Mouse (Mus musculus) neural tube, embryonic 13.5 days (tissue): ENCODE data around the gene Slc22a23. TPM values are rescaled to one million over a fixed set of nuclear protein-coding genes. Genes with fewer than 3 reads are reported as not detected.
A peak's percentile ranks its signal among the peaks of the same experiment; 100 is the strongest.

ENCODE experiments used
- ATAC-seq: fragments of 200-750 bp; cut with Nextera tagmentation; 2 replicates; pipeline ENCODE4 v1.8.0; 2017; ENCODE audit warnings: low read depth, mild to moderate bottlenecking, moderate TSS enrichment, moderate library complexity
- H3K27ac ChIP-seq: fragments of 300-500 bp; sonication (generic); replicated peaks from 2 replicates; pipeline ENCODE4 v1.5.1; 2015; ENCODE audit warnings: moderate library complexity, mild to moderate bottlenecking, inconsistent platforms
- H3K27me3 ChIP-seq: fragments of 300-500 bp; sonication (generic); 2 replicates; pipeline ENCODE4 v1.6.1; 2015; ENCODE audit warnings: mild to moderate bottlenecking, inconsistent platforms
- H3K36me3 ChIP-seq: fragments of 300-500 bp; sonication (generic); 2 replicates; pipeline ENCODE4 v1.6.1; 2015; ENCODE audit warnings: mild to moderate bottlenecking, inconsistent platforms
- H3K4me1 ChIP-seq: fragments of 300-500 bp; sonication (generic); replicated peaks from 2 replicates; pipeline ENCODE4 v1.6.1; 2015; ENCODE audit warnings: inconsistent platforms
- H3K4me2 ChIP-seq: fragments of 300-500 bp; sonication (generic); 2 replicates; pipeline ENCODE4 v1.6.1; 2015; ENCODE audit warnings: inconsistent platforms, mild to moderate bottlenecking, moderate library complexity
- H3K4me3 ChIP-seq: fragments of 300-500 bp; sonication (generic); 2 replicates; pipeline ENCODE4 v1.5.1; 2015; ENCODE audit warnings: mild to moderate bottlenecking, inconsistent platforms
- H3K9ac ChIP-seq: fragments of 300-500 bp; sonication (generic); 2 replicates; pipeline ENCODE4 v1.6.1; 2015; ENCODE audit warnings: moderate library complexity, mild to moderate bottlenecking, inconsistent platforms
- H3K9me3 ChIP-seq: fragments of 300-500 bp; sonication (generic); 2 replicates; pipeline ENCODE4 v1.6.1; 2016; ENCODE audit warnings: inconsistent platforms
- WGBS: fragments of 180-500 bp; shearing (Covaris S2); methylation state at CpG from one replicate; pipeline ENCODE4 v1.1.7; 2015; 5-methylcytosine and 5-hydroxymethylcytosine counted together
- polyA plus RNA-seq: library from polyadenylated mRNA; unstranded; fragments of >200 nt; fragmentation: Nextera tagmentation; extraction: Ambion mirVana; gene quantifications from 2 replicates; pipeline ENCODE4 v1.2.1, GENCODE M21; 2015

Gene Slc22a23
- polyA plus RNA-seq, 1 experiment from 2014 or later: 13.4 TPM

DNA sequence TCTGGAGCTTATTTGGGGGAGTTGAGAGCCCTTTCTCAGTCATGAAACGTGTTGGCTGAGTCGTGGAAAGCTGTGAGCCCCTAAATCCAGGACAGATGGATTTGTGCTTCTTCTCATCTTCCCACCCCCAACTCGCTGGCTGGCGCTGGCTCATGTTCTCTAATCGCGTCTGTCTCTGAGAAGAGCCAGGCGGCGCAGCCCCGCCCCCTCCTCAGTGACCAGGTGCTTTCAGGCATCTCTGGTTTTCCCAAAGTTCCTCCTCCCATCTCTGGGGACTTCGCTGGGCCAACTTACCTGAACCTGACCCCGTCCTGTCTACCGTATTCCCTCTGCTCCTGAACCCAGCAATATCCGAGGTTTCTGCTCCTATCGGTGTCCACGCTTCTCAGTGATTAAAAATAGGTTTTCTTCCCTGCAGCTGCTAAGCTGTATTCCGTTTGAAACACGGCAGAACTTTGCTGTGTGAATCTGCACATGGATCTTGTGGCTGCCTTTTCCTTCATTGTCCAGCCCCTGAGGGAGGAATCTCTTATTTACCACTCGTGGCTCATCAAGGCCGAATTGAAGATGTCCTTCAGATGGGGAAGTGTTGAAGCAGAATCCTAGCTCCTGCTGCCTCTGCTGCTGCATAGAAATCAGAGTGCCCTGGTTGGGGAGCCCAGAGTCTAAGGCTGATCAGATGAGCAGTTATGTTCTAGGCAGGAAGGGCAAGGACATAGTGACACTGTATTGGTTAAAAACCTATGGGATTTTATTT, 194.5 kb downstream of the Slc22a23 start:
- H3K36me3 ChIP-seq: no peaks in the 10 kb centered on the region
- H3K4me3 ChIP-seq: peak overlapping the region; percentile 37
- no peaks in the 10 kb centered on the region for H3K9me3 ChIP-seq
- no peaks in the 10 kb centered on the region for H3K27me3 ChIP-seq
- ATAC-seq: peak; percentile 4; the same call in 1 of the 2 replicates
- H3K9ac ChIP-seq: peak overlapping the region; percentile 77
- peak overlapping the region; percentile 99 for H3K27ac ChIP-seq
- H3K4me2 ChIP-seq: peak overlapping the region; percentile 59
- peaks cover 51% of the 10 kb centered on the region for H3K4me1 ChIP-seq
- WGBS: 12% methylated on average over 19 of the region's 19 CpGs

DNA sequence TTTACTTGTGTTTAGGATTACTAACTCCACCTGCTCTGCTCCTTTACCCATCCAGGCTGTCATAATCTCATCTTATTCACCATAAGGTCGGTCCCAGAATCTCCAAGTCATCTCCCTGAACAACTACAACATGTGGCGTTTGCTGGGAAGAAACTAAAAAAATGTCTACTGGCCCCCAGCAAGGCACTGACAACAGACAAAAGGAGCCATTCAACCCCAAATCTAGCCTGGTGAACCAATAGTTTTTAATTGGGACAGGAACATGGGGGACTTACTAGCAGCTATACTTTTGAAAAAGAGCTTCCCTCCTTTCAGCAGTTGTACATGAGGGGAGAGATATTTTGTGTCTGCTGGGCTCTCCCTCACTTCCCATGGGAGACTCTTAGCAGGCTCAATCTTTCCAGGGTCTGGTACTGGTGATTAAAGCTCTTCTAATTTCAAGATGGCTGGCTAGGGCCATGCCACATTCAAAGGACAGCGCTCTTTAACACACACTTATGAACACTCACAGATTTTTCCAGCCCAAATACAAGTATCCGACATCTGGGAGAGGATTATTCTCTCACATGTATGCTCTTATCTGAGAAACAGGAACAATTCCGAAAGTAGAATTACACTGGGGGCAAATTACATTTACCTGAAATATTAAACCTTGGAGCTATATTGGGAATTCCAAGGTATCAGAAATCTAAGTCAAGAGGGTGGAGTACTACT, 195.4 kb downstream of the Slc22a23 start:
- Histone ChIP-seq H3K4me3 (peak overlapping the region; percentile 37), H3K4me2 (peak overlapping the region; percentile 59), H3K36me3 (no peaks in the 10 kb centered on the region), H3K27ac (peak overlapping the region; percentile 99), H3K27me3 (no peaks in the 10 kb centered on the region), H3K9ac (peak overlapping the region; percentile 77), H3K4me1 (peaks cover 50% of the 10 kb centered on the region), H3K9me3 (no peaks in the 10 kb centered on the region)
- peak; percentile 8; the same call in 1 of the 2 replicates for ATAC-seq
- 44% methylated on average over 5 of the region's 5 CpGs for WGBS

DNA sequence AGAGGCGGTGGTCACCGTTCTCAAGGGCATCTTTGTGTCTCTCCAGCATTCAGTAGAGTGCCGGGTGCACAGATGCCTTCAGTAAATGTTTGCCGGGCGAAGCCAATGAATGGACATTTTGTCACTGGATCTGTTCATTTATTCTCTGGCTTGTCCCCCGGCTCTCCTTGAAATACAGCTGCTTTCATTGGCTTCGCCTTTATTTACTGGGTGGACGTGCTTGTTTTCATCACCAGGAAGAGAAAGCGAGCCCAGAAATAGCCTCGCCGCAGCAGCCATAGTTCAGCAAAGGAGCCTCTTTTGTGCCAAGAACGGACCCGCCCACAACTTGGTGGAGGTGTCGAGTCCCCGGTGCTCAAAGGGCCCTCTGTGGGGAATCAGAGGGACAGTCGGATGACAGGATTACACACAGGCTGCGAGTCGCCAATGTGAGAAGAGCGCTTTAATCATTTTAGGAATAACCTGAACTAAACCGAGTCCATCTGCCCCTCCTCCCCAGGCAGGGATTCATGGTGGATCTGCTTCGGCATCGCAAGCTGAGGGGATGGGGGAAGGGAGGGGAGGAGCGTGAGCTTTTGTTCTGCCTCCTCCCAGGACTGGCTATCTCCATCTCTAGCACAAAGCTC, 196.1 kb downstream of the Slc22a23 start:
- no peaks in the 10 kb centered on the region for H3K36me3 ChIP-seq
- peak overlapping the region; percentile 37 for H3K4me3 ChIP-seq
- H3K4me2 ChIP-seq: peak overlapping the region; percentile 59
- no peaks in the 10 kb centered on the region for H3K9me3 ChIP-seq
- peaks cover 42% of the 10 kb centered on the region for H3K4me1 ChIP-seq
- H3K9ac ChIP-seq: peak overlapping the region; percentile 77
- peak; percentile 90 for ATAC-seq
- H3K27me3 ChIP-seq: no peaks in the 10 kb centered on the region
- WGBS: under 1% methylated on average over 23 of the region's 23 CpGs
- H3K27ac ChIP-seq: peak overlapping the region; percentile 99

DNA sequence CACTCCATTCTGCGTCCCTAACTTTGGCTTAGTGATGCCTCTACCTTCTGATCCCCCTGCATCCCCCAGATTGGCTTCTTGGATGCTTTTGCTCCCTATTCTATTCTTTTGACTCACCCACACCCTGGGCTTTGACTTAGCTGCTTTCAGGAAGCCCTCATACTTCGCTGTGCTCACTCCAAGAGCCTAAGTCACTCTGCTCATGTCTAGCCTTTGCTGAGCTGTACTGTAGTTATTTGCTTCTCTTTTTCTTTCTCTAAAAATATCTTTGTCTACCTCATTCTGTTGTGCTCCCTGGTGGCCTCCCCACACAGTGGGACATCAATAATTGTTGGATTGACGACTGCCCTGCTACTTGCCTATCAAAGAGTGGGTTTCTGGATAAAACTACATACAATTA, 196.8 kb downstream of the Slc22a23 start:
- 38% methylated on average over 3 of the region's 3 CpGs for WGBS
- Histone ChIP-seq H3K27me3 (no peaks in the 10 kb centered on the region), H3K4me2 (peak overlapping the region; percentile 59), H3K27ac (peak overlapping the region; percentile 99), H3K4me1 (peaks cover 42% of the 10 kb centered on the region), H3K4me3 (peak overlapping the region; percentile 37), H3K9me3 (no peaks in the 10 kb centered on the region), H3K36me3 (no peaks in the 10 kb centered on the region), H3K9ac (peak overlapping the region; percentile 77)
- peak; percentile 21; the same call in 1 of the 2 replicates for ATAC-seq

DNA sequence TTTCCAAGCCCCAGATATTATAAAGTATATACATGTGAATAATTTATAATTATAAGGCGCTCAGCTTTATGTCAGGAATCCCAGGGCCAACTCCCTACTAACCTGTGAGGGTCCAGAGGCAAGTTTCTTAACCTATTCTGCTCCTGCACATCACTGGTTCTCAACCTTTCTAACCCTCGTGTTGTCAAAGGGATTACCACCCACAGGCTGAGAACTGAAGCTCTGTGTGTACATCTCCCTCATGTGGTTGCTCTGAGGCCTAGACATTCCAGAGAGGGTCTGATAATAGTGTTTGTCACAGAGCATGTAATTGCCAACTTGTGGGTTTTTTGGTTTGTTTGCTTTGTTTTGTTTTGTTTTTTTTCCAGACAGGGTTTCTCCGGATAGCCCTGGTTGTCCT, 198.1 kb downstream of the Slc22a23 start:
- no peak overlapping the region for H3K4me3 ChIP-seq
- WGBS: 53% methylated on average over 3 of the region's 3 CpGs

DNA sequence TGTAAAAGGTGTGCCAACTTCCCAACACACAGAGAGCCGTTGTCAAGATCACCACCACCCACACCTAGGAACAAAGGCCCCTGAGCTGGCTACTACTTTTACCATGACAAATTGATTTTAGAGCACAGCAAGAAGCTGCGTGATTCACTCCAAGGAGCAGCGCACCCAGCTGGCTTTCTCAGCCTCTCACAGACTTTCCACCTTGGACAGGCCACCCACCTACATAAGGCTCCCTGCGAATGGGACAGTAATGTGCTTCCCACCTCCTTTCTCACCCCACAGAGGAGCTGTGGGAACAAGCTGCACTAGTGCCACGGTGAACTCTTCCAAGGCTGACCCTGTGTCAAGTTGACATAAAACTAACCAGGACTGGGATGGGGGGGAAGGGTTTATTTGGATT, 201.6 kb downstream of the Slc22a23 start:
- Histone ChIP-seq H3K4me1 (peaks cover 24% of the 10 kb centered on the region), H3K27me3 (no peaks in the 10 kb centered on the region), H3K4me2 (no peak overlapping the region), H3K4me3 (no peak overlapping the region), H3K27ac (0 out of 2 replicates have a peak overlapping the region, but pooled peaks have one; percentile 20), H3K9me3 (no peaks in the 10 kb centered on the region), H3K36me3 (no peaks in the 10 kb centered on the region), H3K9ac (no peak overlapping the region)
- WGBS: 17% methylated on average over 5 of the region's 5 CpGs
- peak; percentile 55; the same call in 1 of the 2 replicates for ATAC-seq

More for the DNA sequence above, 198.1 kb downstream of the Slc22a23 start:
- H3K36me3 ChIP-seq: no peaks in the 10 kb centered on the region
- peak overlapping the region; percentile 99 for H3K27ac ChIP-seq
- H3K27me3 ChIP-seq: no peaks in the 10 kb centered on the region
- H3K4me1 ChIP-seq: peaks cover 42% of the 10 kb centered on the region
- no peak for ATAC-seq
- no peak overlapping the region; the same call in 1 of the 2 replicates for H3K9ac ChIP-seq
- no peak overlapping the region for H3K4me2 ChIP-seq
- no peaks in the 10 kb centered on the region for H3K9me3 ChIP-seq

DNA sequence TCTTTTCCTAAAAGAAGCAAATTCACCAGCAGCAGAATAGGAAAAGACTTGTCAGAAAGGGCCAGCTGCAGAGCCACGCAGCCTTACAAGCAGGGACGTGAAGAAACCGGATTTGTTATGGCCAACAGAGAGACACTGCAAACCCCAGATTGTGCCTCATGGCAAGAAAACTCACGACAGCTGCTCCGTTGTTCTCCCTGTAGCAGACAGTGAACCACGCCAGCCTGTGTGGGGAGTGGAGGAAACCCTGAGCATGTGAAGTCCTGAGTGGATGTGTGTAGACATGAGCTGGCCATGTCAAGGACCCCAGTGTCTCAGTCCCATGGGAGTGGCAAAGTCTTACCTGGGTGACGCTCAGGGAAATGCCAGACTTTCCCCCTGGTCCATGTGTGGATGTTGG, 208.4 kb downstream of the Slc22a23 start:
- Histone ChIP-seq H3K27me3 (no peaks in the 10 kb centered on the region), H3K27ac (peak overlapping the region; percentile 100), H3K9me3 (no peaks in the 10 kb centered on the region), H3K36me3 (no peaks in the 10 kb centered on the region), H3K9ac (peak overlapping the region; percentile 17; the same call in 1 of the 2 replicates), H3K4me1 (peaks cover 63% of the 10 kb centered on the region), H3K4me3 (no peak overlapping the region), H3K4me2 (no peak overlapping the region)
- WGBS: 39% methylated on average over 7 of the region's 7 CpGs
- no peak for ATAC-seq

DNA sequence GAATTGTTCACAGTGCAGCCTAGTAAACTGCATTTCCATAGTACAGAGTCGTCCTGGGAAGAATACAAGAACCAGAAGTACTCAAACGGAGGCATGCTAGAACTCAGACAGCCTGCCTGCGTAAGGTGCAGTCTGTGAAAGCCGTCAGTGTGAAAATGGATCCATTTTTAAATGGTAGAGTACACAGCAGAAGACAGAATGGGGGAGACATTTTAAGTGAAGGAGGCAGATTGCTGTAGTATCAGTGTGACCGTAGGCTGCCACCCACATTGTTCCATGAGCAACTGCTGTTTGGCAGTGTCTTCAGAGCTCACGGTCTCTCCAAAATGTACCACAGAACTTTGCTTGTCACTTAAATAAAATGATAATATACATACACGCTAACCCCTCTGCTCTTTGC, 210.7 kb downstream of the Slc22a23 start:
- Histone ChIP-seq H3K36me3 (no peaks in the 10 kb centered on the region), H3K9me3 (no peaks in the 10 kb centered on the region), H3K9ac (peak overlapping the region; percentile 100), H3K27me3 (no peaks in the 10 kb centered on the region), H3K4me3 (peak overlapping the region; percentile 95), H3K4me2 (peak overlapping the region; percentile 89), H3K27ac (peak overlapping the region; percentile 100), H3K4me1 (peaks cover 64% of the 10 kb centered on the region)
- 15% methylated on average over 7 of the region's 7 CpGs for WGBS
- no peak for ATAC-seq

DNA sequence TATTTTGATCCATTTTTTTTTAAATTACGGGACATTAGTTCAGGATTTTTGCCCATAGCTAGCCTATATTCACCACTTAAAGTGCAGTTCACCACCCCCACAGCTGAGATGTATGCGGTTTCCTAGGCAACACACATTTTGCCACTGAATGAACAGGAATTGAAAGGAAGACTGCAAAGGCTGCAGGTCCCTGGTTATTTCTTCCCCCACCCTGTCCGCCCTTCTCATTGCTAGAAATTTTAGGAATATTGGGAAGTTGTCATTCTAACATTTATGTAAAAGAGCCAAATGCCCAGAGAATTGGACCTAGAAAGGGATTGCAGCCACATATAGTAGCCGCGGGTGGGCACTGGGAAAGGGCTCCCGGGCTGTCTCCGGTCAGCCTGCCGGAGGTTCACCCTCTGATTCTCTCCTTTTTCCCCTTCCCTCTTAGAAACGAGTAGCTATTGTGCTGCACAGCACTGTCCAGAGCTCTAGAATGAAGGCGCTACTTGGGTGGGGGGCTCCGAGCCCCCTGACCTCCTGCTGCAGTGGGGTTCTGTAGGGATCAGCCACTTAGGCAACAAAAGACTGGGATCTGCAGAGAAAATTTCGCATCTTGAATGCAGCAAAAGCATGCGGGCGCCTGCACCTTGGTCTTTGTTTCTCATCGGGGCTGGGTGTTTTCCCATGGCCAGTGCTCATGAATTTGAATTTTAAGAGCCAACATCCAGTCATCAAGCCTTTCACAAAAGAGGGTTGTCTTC, 211.5 kb downstream of the Slc22a23 start:
- peak overlapping the region; percentile 89 for H3K4me2 ChIP-seq
- H3K4me1 ChIP-seq: peaks cover 64% of the 10 kb centered on the region
- 2% methylated on average over 15 of the region's 15 CpGs for WGBS

DNA sequence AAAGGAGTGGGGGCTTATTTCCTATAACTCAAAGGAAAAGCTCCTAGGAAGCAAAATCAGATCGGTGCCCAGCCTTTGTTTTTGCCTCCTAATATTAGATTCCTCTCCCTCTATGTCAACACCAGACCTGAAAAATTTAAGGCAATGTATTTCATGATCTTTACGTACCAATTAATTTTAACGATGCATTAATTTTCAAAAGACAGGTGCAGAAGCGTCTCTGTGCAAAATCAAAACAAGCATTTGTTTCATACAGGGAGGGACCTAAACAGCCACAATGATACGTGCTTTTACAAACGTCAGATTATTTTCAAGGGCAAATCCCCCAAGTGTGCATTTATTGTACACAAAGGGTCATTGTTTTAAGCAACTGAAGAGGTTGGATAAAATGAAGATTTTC, 212.1 kb downstream of the Slc22a23 start:
- peak overlapping the region; percentile 95 for H3K4me3 ChIP-seq
- H3K9me3 ChIP-seq: no peaks in the 10 kb centered on the region
- peak overlapping the region; percentile 100 for H3K9ac ChIP-seq
- peaks cover 7% of the 10 kb centered on the region; the same call in 1 of the 2 replicates for H3K36me3 ChIP-seq
- WGBS: 4% methylated on average over 6 of the region's 6 CpGs
- ATAC-seq: no peak
- H3K27me3 ChIP-seq: no peaks in the 10 kb centered on the region
- peak overlapping the region; percentile 100 for H3K27ac ChIP-seq
- peak overlapping the region; percentile 89 for H3K4me2 ChIP-seq
- peaks cover 60% of the 10 kb centered on the region for H3K4me1 ChIP-seq

More for the DNA sequence above, 211.5 kb downstream of the Slc22a23 start:
- no peak for ATAC-seq
- Histone ChIP-seq H3K36me3 (peaks cover 4% of the 10 kb centered on the region; the same call in 1 of the 2 replicates), H3K27ac (peak overlapping the region; percentile 100), H3K9me3 (no peaks in the 10 kb centered on the region), H3K27me3 (no peaks in the 10 kb centered on the region), H3K9ac (peak overlapping the region; percentile 100), H3K4me3 (peak overlapping the region; percentile 95)

DNA sequence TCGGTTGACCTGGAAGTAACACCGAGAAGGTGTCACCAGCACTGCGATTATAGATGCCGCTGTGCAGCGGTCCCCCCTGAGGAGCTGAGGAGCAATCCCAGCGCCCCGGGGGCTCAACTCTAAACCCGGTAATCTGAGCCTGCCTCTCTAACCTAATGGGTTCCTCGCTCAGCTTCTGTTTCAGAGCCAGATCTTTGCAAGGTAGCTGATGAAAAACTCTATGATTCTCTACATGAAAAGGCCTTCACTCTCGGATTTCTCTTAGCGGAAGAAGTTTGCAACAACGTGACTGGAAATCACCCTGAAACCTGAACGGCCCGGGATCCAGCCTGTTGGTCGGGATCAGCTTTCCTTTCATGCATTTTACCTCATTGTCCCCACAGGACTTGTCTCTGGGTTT, 212.7 kb downstream of the Slc22a23 start:
- Histone ChIP-seq H3K4me3 (peak overlapping the region; percentile 95), H3K4me1 (peaks cover 55% of the 10 kb centered on the region), H3K9ac (peak overlapping the region; percentile 100), H3K27ac (peak overlapping the region; percentile 100), H3K4me2 (peak overlapping the region; percentile 89), H3K9me3 (no peaks in the 10 kb centered on the region), H3K36me3 (peaks cover 7% of the 10 kb centered on the region; the same call in 1 of the 2 replicates), H3K27me3 (no peaks in the 10 kb centered on the region)
- ATAC-seq: no peak
- 1% methylated on average over 15 of the region's 15 CpGs for WGBS
